Mouse (Mus musculus): ENCODE results near the gene Rbm4b. TPM values are rescaled to one million over a fixed set of nuclear protein-coding genes. Genes with fewer than 3 reads are reported as not detected.
"Not testable (repeated sequence)": the region's sequence is repeated elsewhere in the genome, so short reads cannot be mapped to it uniquely, and the experiment has no call there.

The Rbm4b gene
- total RNA-seq, 2 experiments from 2014 or later = 2.5 to 3.4 TPM

DNA sequence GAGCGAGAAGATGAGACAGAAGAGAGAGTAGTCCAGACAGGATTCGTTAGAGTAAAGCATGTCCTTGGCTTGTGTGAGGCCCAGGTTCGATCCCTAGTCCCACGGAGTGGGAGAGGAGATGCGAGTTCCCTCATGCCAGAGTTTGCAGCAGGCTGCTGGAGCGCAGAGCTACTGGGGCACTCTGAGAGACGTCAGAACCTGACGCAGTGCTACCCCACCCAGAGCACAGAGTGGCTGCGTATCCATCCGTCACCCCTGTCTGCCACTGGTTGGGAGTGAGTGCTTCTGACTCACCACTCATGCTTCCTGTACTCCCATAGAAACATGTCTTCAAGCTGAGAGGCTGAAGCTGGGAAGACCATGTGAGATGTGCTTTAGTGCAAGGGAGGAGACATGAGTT is 14.8 kb upstream of the Rbm4b start:
- no peak for DNase-seq
- intact Hi-C loops (cut with DNase I; ENCODE audit: low total_unique reads) = loop anchor here (5.0 kb wide), 2 partner anchors 114 to 244 kb away; partner anchors contain the start of genes 2010003K11Rik and Rce1

DNA sequence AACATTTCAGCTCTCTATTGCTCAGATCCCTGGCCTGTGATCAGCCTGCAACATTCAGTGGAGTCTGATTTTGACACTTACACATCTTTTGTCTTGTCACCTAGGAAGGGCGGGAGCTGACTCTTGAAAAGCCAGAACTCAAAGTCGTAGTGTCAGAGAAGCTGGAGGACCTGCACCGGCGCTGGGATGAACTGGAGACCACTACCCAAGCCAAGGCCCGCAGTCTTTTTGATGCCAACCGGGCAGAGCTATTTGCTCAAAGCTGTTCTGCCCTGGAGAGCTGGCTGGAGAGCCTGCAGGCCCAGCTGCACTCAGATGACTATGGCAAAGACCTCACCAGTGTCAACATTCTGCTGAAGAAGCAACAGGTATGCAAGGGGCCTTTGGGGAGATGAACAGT is 14.1 kb upstream of the Rbm4b start:
- intact Hi-C loops (cut with DNase I; ENCODE audit: low total_unique reads) = loop anchor here (5.0 kb wide), 2 partner anchors 115 to 245 kb away; partner anchors contain the start of genes 2010003K11Rik and Rce1
- no peak for DNase-seq

DNA sequence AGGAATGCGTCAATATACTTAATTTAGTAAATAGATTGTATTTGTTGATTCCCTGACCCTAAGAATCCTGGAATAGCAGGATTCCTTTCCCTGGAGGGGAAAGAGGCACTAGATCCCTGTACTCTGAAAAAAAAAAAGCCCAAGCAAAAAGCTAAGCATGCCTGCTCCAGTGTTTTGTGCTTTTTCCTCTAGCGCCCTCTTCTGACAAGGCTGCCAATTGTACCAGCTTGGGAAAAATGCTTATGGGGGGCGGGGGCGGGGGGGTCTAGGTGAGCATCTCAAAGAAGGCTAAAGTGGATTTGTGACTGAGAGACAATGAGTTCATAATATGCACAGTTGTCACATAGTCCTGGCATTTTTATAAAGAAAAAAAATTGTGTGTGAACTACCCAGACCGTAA is 12.8 kb upstream of the Rbm4b start:
- intact Hi-C loops (cut with DNase I; ENCODE audit: low total_unique reads) = loop anchor here (5.0 kb wide), 2 partner anchors 116 to 246 kb away; partner anchors contain the start of genes 2010003K11Rik and Rce1
- DNase-seq = no peak

DNA sequence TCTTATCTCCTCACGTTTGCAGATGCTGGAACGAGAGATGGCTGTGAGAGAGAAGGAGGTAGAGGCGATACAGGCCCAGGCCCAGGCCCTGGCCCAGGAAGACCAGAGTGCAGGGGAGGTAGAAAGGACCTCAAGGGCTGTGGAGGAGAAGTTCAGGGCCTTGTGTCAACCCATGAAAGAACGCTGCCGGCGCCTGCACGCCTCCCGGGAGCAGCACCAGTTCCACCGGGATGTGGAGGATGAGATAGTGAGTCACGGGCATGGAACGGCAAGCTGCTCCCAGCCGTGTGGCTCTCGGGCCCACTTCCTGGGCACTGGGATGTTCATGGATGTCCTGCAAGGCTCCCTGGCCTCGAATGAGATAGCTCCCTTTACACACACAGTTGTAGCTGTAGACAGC is 12.3 kb upstream of the Rbm4b start:
- intact Hi-C loops (cut with DNase I; ENCODE audit: low total_unique reads) = loop anchor here (5.0 kb wide), 2 partner anchors 117 to 247 kb away; partner anchors contain the start of genes 2010003K11Rik and Rce1
- no peak for DNase-seq

DNA sequence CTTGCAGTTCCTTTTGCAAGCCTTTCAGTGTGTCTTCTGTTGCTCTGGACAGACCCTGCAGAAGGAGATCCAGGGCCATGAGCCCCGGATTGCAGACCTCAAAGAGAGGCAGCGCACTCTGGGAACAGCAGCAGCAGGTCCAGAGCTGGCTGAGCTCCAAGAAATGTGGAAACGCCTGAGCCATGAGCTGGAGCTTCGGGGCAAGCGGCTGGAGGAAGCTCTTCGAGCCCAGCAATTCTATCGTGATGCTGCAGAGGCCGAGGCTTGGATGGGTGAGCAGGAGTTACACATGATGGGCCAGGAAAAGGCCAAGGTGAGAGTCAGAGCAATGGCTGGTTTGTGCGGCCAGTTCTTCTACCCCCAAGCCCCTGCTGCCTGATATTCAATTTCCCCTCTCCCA is 11.2 kb upstream of the Rbm4b start:
- DNase-seq = no peak

DNA sequence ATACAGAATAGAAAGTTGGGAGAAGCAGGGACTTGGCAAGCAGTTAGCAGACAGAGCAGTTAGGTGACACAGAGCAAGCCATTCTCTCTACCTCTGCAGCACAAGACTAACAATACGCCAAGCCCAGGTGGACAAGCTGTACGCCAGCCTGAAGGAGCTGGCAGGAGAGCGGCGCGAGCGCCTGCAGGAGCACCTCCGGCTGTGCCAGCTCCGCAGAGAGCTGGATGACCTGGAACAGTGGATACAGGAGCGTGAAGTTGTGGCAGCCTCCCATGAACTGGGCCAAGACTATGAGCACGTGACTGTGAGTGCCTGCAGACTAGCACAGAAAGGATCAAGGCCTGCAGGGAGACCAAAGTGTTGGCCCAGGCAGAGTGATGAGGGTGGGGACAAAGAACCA is 10.6 kb upstream of the Rbm4b start:
- intact Hi-C loops (cut with DNase I; ENCODE audit: low total_unique reads) = no loop called here
- no peak for DNase-seq

More for the DNA sequence above, 11.2 kb upstream of the Rbm4b start:
- intact Hi-C loops (cut with DNase I; ENCODE audit: low total_unique reads) = no loop called here

DNA sequence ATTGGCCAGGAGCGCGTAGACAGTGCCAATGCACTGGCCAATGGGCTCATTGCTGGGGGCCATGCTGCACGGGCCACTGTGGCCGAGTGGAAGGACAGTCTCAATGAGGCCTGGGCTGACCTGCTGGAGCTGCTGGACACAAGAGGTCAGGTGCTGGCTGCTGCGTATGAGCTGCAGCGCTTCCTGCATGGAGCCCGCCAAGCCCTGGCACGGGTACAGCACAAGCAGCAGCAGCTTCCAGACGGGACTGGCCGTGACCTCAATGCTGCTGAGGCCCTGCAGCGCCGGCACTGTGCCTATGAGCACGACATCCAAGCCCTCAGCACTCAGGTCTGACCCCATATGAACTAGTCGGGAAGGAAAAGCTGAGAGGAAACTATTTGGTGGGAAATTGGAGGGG is 9.7 kb upstream of the Rbm4b start:
- intact Hi-C loops (cut with DNase I; ENCODE audit: low total_unique reads) = no loop called here
- DNase-seq = peak; percentile 73

DNA sequence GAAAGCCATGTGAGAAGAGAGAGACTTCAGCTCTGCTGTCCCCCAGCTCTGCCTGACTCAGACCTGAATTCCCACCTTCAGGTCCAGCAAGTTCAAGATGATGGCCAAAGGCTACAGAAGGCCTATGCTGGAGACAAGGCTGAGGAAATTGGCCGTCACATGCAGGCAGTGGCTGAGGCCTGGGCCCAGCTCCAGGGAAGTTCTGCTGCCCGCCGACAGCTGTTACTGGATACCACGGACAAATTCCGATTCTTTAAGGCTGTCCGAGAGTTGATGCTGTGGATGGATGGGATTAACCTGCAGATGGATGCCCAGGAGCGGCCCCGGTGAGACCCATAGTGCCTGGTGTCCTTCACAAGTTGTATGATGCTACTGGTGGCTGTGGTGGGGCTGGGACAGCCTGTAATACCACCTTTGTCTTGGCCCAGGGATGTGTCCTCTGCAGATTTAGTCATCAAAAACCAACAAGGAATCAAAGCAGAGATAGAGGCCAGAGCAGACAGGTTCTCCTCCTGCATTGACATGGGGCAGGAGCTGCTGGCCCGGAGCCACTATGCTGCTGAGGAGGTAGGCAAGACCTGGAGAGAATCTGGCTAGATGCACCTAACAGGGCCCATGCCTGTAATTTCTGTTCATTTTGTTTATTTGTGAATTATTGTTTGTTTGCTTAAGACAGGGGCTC is 8.5 kb upstream of the Rbm4b start:
- intact Hi-C loops (cut with DNase I; ENCODE audit: low total_unique reads) = no loop called here
- DNase-seq = peak; percentile 28

DNA sequence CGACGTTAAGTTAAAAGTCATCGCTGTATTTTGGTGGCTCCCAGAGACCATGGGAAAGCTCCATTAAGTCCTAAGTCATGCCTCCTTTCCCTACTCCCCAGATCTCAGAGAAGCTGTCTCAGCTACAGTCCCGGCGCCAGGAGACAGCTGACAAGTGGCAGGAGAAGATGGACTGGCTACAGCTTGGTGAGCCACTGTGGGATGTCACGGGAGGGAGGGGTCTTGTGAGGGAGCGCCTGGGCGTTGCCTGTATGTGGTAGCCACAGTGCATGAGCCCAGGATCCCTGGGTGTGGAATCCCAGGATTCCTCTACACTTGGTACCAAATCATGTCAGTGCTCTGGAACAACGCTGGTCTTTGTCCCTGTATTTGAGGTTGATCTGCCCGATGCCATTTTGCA is 7.8 kb upstream of the Rbm4b start:
- intact Hi-C loops (cut with DNase I; ENCODE audit: low total_unique reads) = no loop called here
- no peak for DNase-seq

DNA sequence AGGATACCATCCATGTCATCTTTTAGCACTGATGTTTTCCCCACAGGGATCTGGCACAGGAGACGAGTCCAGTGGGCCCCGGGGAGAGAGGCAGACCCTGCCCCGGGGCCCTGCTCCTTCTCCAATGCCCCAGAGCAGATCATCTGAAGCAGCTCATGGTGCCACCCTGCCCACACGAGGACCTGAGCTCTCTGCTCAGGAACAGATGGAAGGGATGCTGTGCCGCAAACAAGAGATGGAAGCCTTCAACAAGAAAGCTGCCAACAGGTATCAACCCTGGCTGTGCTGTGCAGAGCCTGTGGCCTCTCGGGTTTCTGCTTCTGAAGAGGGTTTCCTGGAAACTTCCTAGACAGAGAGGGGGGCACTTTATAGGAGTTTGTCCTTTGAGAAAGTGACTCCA is 6.3 kb upstream of the Rbm4b start:
- no peak for DNase-seq
- intact Hi-C loops (cut with DNase I; ENCODE audit: low total_unique reads) = loop anchor here (10.0 kb wide), 1 partner anchor 235 kb away; no protein-coding TSS in a partner anchor

DNA sequence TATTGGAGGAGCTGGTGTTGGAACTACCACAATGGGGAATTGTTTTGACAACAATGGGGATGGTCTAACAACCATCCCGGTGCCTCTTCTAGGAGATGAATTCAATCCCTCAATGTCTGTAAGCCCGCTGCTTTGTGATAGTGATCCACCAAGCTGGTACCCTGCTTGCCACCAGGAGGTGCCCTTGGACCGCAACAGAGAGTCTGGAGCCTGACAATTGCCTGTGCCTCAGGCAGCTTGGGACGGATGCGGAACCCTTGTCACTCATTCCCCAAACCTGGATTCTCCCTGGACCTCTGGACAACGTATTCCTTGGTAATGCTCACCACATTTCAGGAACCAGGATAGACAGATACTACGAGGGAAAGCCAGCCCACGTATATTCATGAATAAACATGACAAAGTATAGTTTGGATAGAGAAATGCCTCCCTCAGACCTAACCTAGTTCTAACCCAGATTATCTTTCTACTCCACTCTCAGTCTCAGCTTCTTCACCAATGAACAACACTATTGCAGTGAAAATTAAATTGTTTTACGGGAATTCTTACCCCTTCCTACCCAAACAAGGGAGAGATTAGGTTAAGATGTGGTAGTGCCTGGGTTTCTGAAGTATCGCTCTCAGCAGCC is 618 bp upstream of the Rbm4b start:
- DNase-seq = peak; percentile 90
- intact Hi-C loops (cut with DNase I; ENCODE audit: low total_unique reads) = loop anchor here (2.0 to 10.0 kb wide), 3 partner anchors 57 to 229 kb away; no protein-coding TSS in a partner anchor

DNA sequence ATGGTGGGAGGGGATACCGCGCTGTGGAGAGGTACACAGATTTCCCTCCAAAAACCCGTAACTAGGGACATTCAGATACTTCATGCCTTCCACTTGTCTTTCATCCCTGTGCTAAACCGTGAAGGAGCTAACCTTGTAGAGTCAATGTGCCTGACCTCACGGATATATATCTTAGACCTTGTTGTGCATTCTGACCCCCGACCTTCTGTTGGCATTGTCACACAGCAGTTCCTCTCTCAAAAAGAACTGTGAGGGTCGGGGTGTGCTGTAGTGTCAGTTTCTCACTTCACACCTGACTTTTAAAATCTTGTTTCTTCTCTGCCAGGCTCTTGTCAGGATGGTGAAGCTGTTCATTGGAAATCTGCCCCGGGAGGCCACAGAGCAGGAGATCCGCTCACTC is 624 bp downstream of the Rbm4b start:
- intact Hi-C loops (cut with DNase I; ENCODE audit: low total_unique reads) = loop anchor here (10.0 kb wide), 1 partner anchor 228 kb away; no protein-coding TSS in a partner anchor
- no peak for DNase-seq

DNA sequence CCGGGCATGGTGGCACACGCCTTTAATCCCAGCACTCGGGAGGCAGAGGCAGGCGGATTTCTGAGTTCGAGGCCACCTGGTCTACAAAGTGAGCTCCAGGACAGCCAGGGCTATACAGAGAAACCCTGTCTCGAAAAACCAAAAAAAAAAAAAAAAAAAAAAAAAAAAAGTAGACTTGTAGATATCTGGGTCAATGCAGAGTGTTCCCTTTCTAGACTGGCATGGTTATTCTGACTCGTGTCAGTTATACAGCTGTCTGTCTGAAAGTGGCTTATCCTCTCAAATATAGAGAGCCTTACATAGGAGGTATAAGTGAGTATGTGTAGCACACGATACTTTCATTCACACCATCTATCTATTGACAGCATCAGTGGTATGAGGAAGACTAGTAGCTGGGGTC is 4.2 kb downstream of the Rbm4b start:
- DNase-seq; intact Hi-C loops (cut with DNase I; ENCODE audit: low total_unique reads): not testable (repeated sequence)

DNA sequence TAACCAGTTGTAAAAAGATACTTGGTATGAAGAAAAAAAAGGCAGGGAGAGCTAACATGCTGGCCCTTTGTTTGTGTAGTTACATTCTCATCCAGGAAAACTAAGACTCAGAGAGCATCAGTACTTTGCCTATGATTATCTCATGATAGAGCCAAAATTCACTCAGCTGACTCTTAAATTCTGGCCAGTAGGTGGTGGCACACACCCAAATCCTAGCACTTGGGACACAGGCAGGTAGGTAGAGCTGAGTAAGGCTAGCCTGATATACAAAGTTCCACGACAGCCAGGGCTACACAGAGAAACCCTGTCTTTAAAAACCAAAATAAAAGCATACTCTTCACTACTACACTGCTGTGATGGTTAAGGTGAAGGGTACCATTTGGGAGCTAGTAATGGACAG is 6.6 kb downstream of the Rbm4b start:
- no peak for DNase-seq
- intact Hi-C loops (cut with DNase I; ENCODE audit: low total_unique reads) = no loop called here

DNA sequence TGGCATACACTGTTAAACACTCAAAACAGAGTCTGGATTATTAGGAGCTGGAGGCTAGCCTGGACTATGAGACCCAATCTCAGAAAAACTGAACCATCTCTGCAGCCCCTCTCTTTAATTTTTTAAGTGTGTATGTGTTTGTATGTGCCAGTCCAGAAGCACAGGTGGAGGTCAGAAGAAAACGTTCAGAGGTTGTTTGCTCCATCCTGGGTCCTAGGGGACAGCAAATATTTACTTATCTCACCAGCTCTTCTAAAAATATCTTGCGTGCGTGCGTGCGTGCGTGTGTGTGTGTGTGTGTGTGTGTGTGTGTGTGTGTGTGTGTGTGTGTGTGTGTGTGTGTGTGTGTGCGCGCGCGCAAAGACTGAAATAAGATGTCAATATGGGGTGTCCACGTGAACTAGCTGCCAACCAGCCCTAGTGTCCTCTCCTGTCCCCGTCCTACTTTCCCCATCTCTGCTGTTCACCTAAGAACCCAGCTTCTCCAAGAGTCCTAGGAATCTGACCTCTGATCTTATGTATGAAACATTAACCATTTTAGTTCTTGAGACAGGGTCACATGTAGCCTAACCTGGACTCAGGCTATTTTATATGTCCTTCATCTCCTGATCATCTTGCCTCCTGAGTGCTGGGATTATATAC is 11.3 kb downstream of the Rbm4b start:
- intact Hi-C loops (cut with DNase I; ENCODE audit: low total_unique reads) = loop anchor here (5.0 kb wide), 1 partner anchor 35 kb away; no protein-coding TSS in a partner anchor

DNA sequence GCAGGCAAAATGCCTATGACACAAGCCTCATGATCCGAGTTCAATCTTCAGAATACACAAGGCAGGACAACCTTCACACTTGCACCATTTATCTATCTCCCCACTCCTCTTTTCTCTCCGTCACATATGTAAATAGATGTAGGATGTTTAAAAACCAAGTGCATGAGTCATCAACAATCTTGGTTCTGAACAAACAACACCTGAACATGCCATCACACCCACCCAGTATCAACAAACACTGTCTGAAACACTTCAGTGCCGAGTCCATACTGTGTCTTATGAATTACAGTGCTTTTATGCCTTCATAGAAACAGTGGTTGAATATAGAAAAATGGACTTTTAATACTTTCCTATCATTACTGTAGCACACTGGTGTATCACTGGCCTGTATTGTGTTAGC is 16.5 kb downstream of the Rbm4b start:
- intact Hi-C loops (cut with DNase I; ENCODE audit: low total_unique reads) = no loop called here

More for the DNA sequence above, 11.3 kb downstream of the Rbm4b start:
- DNase-seq = no peak

DNA sequence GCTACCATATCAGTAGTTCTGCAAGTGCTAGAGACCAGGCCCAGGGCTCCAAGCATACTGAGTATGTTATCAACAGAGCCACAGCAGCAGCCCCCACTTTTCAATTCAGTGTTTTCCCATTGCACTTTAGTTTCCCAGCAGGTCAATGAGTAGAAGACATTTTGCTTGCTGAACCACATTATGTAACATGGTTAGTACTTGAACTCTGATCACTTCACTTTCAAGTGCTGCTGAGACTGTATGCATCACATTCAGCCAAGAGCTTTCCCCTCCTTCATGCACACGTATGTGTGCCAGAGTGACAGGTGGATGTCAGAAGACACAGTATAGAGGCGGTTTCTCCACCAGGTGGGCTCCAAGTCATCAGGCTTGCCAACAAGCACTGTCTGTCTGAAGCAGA is 26.6 kb downstream of the Rbm4b start:
- no peak for DNase-seq

More for the DNA sequence above, 16.5 kb downstream of the Rbm4b start:
- DNase-seq = no peak

DNA sequence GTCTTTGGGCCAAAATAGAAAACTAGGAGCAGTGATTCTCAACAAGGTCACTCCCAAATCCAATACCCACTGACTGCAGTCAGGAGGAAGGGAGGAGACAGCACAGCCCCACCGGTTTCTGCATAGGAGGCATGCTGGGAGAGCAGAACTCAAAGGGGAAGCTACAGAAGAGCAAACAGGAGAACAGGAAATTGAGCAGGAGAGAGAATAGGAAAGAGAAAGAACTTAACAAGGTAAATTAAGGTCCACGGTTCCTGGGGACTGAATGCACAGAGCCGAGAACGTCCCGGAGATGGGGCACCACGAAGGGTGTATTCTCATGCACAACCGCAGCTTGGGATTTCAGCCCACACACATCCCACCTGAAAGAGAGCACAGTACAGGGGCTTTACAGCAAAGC is 28.9 kb downstream of the Rbm4b start:
- no peak for DNase-seq
- intact Hi-C loops (cut with DNase I; ENCODE audit: low total_unique reads) = no loop called here

More for the DNA sequence above, 26.6 kb downstream of the Rbm4b start:
- intact Hi-C loops (cut with DNase I; ENCODE audit: low total_unique reads) = no loop called here

DNA sequence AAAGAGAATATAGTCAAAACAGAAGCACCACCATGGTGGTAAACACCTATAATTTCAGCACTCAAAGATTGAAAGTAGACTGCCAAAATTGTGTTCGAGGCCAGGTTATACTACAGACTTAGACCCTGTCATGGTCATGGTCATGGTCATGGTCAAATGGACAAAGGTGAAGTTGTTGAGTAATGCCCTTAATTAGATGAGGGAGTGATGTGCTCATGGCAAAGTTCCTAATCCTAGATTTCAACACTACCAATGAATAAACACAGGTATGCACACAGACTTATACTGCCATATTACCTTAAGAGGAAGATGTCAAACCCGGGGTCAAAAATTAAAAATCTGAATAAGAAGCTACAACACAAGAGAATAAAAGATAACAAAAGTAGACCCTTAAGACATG is 30.0 kb downstream of the Rbm4b start:
- DNase-seq = no peak
- intact Hi-C loops (cut with DNase I; ENCODE audit: low total_unique reads) = no loop called here

DNA sequence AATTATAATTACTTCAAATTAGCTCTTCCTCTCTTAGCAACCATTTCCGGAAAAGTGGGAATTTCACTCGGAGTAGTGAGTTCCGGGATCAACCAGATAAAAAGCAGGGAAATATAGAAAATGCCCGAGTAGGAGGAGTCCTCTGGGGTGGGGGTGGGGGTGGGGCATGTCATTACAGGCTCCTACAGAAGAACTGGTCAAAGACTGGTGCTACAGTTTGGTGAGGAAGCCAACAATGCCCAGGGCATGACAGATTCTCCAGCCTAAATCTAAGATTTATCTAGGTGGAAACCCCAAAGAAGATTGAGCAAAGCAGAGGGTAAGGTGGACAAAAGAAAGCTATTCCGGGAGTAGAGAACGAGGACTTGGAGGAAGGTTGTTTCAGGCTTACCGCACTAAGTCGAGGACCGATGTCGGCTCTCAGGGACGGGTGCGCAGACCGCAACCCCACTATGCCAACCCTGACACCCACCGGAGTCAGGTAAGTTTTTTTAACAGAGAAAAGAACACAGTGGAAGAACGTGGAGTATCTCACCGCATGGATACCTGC is 37.1 kb downstream of the Rbm4b start:
- intact Hi-C loops (cut with DNase I; ENCODE audit: low total_unique reads) = no loop called here

More for the DNA sequence above, 37.1 kb downstream of the Rbm4b start:
- no peak for DNase-seq

Measured in gastrocnemius, postnatal 14 days (tissue).